Mouse (Mus musculus) neural tube, embryonic 15.5 days (tissue): ENCODE measurements around the gene Rin2. TPM values are rescaled to one million over a fixed set of nuclear protein-coding genes. Genes with fewer than 3 reads are reported as not detected.

ENCODE experiments used
- ATAC-seq: fragments of 200-750 bp; cut with Nextera tagmentation; 2 replicates; pipeline ENCODE4 v1.8.0; 2017; ENCODE audit warnings: mild to moderate bottlenecking, moderate TSS enrichment, moderate library complexity; ENCODE audit not compliant: low FRiP score
- H3K27ac ChIP-seq: fragments of 300-500 bp; sonication (generic); replicated peaks from 2 replicates; pipeline ENCODE4 v1.5.1; 2015; ENCODE audit warnings: mild to moderate bottlenecking, inconsistent platforms
- H3K27me3 ChIP-seq: fragments of 300-500 bp; sonication (generic); replicated peaks from 2 replicates; pipeline ENCODE4 v1.6.1; 2015; ENCODE audit warnings: inconsistent platforms
- H3K36me3 ChIP-seq: fragments of 300-500 bp; sonication (generic); 2 replicates; pipeline ENCODE4 v1.6.1; 2015; ENCODE audit warnings: inconsistent platforms
- H3K4me1 ChIP-seq: fragments of 300-500 bp; sonication (generic); 2 replicates; pipeline ENCODE4 v1.6.1; 2015; ENCODE audit warnings: inconsistent platforms
- H3K4me2 ChIP-seq: fragments of 300-500 bp; sonication (generic); 2 replicates; pipeline ENCODE4 v1.6.1; 2015; ENCODE audit warnings: inconsistent platforms, mild to moderate bottlenecking, moderate library complexity
- H3K4me3 ChIP-seq: fragments of 300-500 bp; sonication (generic); replicated peaks from 2 replicates; pipeline ENCODE4 v1.5.1; 2015; ENCODE audit warnings: mild to moderate bottlenecking, inconsistent platforms
- H3K9ac ChIP-seq: fragments of 300-500 bp; sonication (generic); replicated peaks from 2 replicates; pipeline ENCODE4 v1.6.1; 2015; ENCODE audit warnings: mild to moderate bottlenecking, inconsistent platforms
- H3K9me3 ChIP-seq: fragments of 300-500 bp; sonication (generic); replicated peaks from 2 replicates; pipeline ENCODE4 v1.6.1; 2016; ENCODE audit warnings: inconsistent platforms
- WGBS: fragments of 180-500 bp; shearing (Covaris S2); methylation state at CpG from one replicate; pipeline ENCODE4 v1.1.7; 2015; ENCODE audit warnings: mixed read lengths; 5-methylcytosine and 5-hydroxymethylcytosine counted together
- polyA plus RNA-seq: library from polyadenylated mRNA; unstranded; fragments of >200 nt; fragmentation: Nextera tagmentation; extraction: Ambion mirVana; gene quantifications from 2 replicates; pipeline ENCODE4 v1.2.1, GENCODE M21; 2015

Gene Rin2
- polyA plus RNA-seq, 1 experiment from 2014 or later: 14.8 TPM

DNA sequence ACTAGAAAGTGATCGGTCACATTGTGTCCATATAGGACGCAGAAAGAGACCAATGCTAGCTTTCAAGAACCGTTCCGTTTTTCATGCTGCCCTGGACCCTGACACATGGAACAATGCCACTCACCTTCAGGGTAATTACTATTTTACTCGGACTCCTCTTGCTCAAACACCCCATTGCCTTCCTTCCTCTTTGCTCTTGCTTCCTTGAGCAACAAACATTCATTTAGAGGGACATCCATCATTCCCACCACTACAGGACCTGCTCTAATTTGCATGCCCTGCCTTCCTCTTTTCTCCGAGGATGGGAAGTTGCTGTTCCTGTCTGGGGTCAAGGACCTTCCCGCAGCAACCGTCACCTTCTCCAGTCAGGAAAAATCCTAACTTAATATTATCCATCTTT, 9.9 kb downstream of the Rin2 start:
- H3K27ac ChIP-seq: no peak overlapping the region
- no peaks in the 10 kb centered on the region for H3K36me3 ChIP-seq
- no peaks in the 10 kb centered on the region for H3K9me3 ChIP-seq
- H3K4me1 ChIP-seq: 0 out of 2 replicates have a peak, but pooled peaks cover 6% of the 10 kb centered on the region
- ATAC-seq: no peak
- no peaks in the 10 kb centered on the region for H3K27me3 ChIP-seq
- H3K4me2 ChIP-seq: no peak overlapping the region
- no peak overlapping the region for H3K4me3 ChIP-seq
- 79% methylated on average over 8 of the region's 8 CpGs for WGBS
- no peak overlapping the region for H3K9ac ChIP-seq

DNA sequence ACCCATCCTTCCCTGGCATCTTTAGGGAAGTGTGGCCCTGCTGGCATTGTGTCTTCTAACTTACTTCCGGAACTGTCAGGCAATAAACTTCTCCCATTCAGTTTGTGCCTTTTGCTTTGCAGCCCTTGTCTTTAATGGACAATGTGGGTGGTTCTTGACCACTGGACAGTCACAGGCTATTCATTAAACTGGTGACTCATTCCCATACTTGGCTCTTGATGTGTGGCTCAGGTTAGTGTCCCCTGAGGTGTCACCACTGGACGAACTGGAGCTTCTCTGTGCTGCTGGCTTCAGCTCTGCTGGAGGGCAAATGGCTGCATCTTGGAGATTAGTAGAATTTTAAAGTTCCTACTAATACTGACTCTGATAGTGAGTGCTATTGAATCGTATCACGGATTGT, 11.0 kb downstream of the Rin2 start:
- Histone ChIP-seq H3K4me1 (0 out of 2 replicates have a peak, but pooled peaks cover 6% of the 10 kb centered on the region), H3K4me2 (no peak overlapping the region), H3K9ac (no peak overlapping the region), H3K4me3 (no peak overlapping the region), H3K27ac (no peak overlapping the region), H3K27me3 (no peaks in the 10 kb centered on the region), H3K36me3 (no peaks in the 10 kb centered on the region), H3K9me3 (no peaks in the 10 kb centered on the region)
- no peak for ATAC-seq
- 82% methylated on average over 4 of the region's 4 CpGs for WGBS

DNA sequence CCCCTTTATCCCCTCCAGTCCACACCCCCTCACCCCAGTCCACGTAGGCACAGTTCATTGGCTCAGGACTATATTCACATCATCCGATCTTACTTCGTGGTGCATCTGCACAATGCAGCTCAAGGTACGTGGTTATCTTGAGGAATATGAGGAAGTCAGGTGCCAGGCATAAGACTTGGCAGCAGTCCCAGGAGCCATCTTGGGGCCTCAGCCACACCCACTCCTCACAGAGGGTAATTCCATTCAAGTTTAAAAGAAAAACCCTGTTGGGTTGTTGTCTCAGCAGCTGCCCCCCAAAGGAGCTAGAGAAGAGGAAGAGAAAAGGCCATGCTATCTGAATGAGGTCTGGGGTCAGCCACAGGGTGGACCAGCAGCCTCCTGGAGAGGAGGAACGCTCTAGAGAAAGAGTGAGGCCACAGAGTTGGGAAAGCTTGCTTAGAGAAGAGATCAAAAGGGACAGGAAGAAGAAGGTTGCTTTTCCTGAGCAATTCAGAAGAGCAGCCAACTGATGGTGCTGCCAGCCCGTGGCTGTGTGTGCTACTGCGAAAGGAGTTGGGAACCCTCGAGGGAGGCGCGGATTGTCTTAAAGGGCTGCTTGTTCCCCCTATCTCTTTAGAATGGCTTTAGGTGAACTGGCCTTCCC, 16.5 kb downstream of the Rin2 start:
- WGBS: 86% methylated on average over 10 of the region's 10 CpGs
- Histone ChIP-seq H3K9ac (no peak overlapping the region), H3K9me3 (no peaks in the 10 kb centered on the region), H3K27me3 (no peaks in the 10 kb centered on the region), H3K4me2 (no peak overlapping the region), H3K36me3 (no peaks in the 10 kb centered on the region), H3K27ac (no peak overlapping the region), H3K4me1 (no peaks in the 10 kb centered on the region), H3K4me3 (no peak overlapping the region)
- no peak for ATAC-seq

DNA sequence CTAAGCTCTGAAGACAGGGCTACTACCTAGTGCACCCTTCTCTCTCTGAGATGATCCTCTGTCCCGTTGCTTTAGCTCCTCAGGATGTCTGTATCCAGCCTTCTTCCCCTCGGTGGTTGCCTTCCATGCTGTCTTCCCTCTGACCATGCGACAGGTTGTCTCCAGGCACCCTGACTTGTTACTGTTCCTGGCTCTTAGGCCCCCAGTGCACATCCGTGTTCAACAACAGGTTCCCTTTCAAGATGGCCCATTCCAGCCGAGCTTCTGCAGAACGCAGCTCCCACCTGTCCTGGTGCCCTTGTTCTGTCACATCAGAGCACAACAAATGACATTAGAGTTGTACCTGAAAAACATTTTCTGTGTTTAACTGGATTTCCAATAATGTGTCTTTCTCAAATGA, 22.1 kb downstream of the Rin2 start:
- ATAC-seq: no peak
- 89% methylated on average over 6 of the region's 6 CpGs for WGBS

DNA sequence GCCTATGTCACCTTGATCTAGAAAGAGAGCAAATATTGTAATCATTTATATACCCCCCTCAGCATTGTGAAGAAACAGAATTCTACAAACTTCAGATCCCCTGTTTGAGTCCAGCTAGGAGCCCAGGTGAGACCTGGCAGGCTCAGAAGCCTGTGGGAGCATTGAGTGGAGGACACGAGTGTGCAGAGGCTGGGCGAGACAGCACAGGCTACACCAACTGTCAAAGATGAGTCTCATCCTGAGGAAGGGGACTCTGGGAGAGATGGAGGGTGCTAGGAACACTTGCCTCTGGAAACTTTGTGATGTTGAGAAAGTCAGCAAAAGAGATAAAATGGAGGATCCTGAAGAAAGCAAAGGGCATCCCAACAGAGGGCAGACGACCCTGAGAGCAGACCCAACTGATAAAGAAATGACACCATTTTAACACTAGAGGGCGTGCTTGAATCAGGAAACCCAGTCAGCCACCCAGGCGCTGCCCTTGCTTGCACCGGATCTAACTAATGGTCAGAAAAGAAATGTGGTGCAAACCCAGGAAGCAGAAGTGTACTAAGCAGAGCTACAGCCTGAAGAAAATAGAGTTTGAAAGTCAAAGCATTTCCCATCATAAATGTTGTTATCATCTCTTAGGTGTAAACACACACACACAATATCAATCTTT, 24.5 kb downstream of the Rin2 start:
- Histone ChIP-seq H3K4me2 (no peak overlapping the region), H3K36me3 (no peaks in the 10 kb centered on the region), H3K27me3 (no peaks in the 10 kb centered on the region), H3K9me3 (no peaks in the 10 kb centered on the region), H3K27ac (no peak overlapping the region), H3K4me1 (0 out of 2 replicates have a peak, but pooled peaks cover 4% of the 10 kb centered on the region), H3K9ac (no peak overlapping the region), H3K4me3 (no peak overlapping the region)
- WGBS: 30% methylated on average over 6 of the region's 6 CpGs
- ATAC-seq: peak; percentile 87

More for the DNA sequence above, 22.1 kb downstream of the Rin2 start:
- no peaks in the 10 kb centered on the region for H3K27me3 ChIP-seq
- no peak overlapping the region for H3K4me3 ChIP-seq
- H3K9me3 ChIP-seq: no peaks in the 10 kb centered on the region
- H3K4me1 ChIP-seq: 0 out of 2 replicates have a peak, but pooled peaks cover 4% of the 10 kb centered on the region
- H3K9ac ChIP-seq: no peak overlapping the region
- no peak overlapping the region for H3K4me2 ChIP-seq
- no peak overlapping the region for H3K27ac ChIP-seq
- H3K36me3 ChIP-seq: no peaks in the 10 kb centered on the region

DNA sequence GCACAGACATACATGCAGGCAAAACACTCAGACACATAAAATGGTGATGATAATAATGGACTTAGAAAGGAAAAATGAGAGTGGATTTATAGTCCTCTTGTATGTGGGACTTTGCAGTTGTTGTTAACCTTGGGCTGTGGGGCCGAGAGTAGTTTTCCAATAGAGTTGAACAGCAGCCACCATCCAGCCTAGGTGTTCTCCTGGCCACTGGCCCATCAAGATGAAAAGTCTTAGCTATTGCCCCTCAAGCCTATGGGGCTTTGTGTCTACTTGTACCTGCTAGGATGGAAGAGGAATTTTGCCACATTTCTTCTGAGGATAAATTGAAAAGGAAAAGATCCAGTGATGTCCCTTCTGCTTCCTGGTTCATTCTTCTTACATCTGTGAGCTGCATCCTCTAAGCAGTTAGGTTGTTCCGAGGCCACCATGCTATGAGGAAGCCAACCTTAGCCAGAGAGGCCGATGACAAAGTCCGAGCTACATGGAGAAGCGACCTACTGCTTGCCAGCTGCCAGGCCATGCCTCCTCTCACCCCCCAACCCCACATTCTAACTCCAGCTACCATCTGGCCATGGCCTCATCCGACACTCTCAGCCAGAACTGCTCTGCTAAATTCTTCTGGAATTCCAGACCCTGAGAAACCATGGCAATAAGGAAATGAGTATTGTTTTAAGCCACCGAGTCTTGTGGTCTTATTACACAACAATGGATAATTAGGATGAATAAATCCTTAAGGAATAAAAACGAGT, 25.4 kb downstream of the Rin2 start:
- 0 out of 2 replicates have a peak, but pooled peaks cover 4% of the 10 kb centered on the region for H3K4me1 ChIP-seq
- WGBS: 52% methylated on average over 8 of the region's 8 CpGs
- no peak overlapping the region for H3K4me3 ChIP-seq
- H3K27me3 ChIP-seq: no peaks in the 10 kb centered on the region
- no peak overlapping the region for H3K27ac ChIP-seq
- no peak for ATAC-seq
- H3K36me3 ChIP-seq: no peaks in the 10 kb centered on the region
- H3K9ac ChIP-seq: no peak overlapping the region
- H3K4me2 ChIP-seq: no peak overlapping the region
- no peaks in the 10 kb centered on the region for H3K9me3 ChIP-seq

DNA sequence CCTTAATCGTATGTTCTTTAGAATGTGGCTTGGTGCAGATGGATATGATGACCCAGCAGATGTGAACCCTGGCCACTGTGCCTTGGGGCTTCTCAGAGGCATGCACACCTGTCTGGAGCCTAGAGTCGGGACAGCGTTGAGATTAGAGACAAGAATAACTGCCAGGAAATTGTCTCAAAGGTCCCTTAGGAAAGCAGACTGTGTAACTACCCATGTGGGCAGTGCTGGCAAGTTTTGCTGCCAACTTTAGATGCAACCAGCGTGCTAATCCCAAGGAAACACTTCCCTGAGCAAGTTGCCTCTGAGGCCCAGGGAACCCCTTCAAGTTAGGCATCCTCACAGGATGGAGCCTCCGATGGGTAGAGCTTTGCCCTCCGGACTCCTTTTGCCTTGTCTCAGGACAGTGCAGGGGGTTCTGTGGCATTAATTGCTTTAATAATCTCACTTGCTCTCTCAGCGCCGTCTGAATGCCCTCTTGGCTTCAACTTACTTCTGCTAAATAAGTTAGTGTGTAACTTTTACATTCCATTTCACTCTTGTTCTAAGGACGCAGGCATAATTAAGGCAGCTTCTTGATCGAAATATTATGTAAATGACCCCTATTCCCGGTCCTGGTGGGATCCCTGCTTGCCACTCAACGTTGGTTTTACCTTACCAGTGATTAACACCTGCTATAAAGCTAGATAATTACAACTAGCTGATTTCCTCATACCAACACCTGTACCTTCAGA, 26.8 kb downstream of the Rin2 start:
- no peaks in the 10 kb centered on the region for H3K36me3 ChIP-seq
- H3K4me2 ChIP-seq: no peak overlapping the region
- ATAC-seq: no peak
- H3K27me3 ChIP-seq: no peaks in the 10 kb centered on the region
- H3K4me1 ChIP-seq: 0 out of 2 replicates have a peak, but pooled peaks cover 4% of the 10 kb centered on the region
- no peak overlapping the region for H3K9ac ChIP-seq
- no peak overlapping the region for H3K27ac ChIP-seq
- H3K9me3 ChIP-seq: no peaks in the 10 kb centered on the region
- WGBS: 79% methylated on average over 12 of the region's 12 CpGs
- no peak overlapping the region for H3K4me3 ChIP-seq

DNA sequence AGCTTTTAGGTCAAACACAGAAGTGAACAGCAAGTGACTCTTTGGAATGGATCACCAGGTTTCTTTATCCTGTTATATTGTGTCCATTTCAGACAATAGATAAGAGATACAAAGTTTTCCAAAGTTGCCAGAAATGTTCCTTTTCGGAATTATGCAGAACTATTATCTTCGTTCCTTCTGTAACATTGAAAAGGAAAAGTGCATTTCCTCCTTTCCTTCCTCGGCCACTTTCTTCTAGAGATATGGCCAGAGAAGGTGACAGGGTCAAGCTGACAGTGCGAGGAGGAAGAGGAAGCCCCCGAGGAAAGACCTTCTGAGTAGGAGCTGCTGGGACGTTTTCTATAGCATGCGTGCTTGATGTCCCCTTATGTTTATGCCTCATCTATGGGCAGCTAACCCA, 29.7 kb downstream of the Rin2 start:
- 83% methylated on average over 7 of the region's 7 CpGs for WGBS
- Histone ChIP-seq H3K27ac (no peak overlapping the region), H3K9me3 (no peaks in the 10 kb centered on the region), H3K9ac (no peak overlapping the region), H3K36me3 (no peaks in the 10 kb centered on the region), H3K27me3 (no peaks in the 10 kb centered on the region), H3K4me3 (no peak overlapping the region), H3K4me2 (no peak overlapping the region), H3K4me1 (0 out of 2 replicates have a peak, but pooled peaks cover 4% of the 10 kb centered on the region)
- ATAC-seq: no peak

DNA sequence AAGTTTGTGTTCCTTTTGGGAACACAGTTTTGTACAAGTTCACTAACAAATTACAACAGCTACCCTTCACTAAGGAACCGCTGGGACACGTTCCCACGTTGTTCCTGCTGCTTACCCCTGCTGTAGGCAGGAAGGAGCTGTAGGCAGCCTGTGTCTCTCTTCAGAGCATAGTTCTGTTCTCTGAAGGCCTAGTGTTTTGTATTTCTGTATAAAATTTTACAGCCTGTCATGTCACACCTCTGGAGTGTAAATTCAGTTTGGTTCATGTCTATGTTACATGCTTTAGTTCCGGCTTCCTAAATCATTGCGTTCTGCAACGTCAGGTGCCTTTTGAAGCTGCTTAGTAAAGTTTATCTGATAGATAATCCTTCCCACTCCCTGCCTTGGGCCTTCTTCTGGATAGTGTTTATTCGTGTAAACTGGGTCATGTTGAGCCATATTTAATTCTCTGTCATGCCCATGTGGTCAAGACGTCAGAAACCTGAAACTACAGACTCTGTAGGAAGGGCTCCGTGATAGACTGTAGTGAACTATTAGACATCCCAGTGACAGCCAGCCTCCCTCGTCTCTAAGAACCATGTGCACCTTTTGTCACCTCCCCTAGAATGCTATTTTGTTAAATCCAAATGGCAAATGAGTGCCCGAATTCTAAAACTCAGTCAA, 34.8 kb downstream of the Rin2 start:
- Histone ChIP-seq H3K27ac (no peak overlapping the region), H3K36me3 (no peaks in the 10 kb centered on the region), H3K9me3 (no peaks in the 10 kb centered on the region), H3K4me3 (no peak overlapping the region), H3K27me3 (no peaks in the 10 kb centered on the region), H3K4me2 (no peak overlapping the region), H3K4me1 (no peaks in the 10 kb centered on the region), H3K9ac (no peak overlapping the region)
- ATAC-seq: no peak
- 77% methylated on average over 11 of the region's 11 CpGs for whole genome bisulfite sequencing

DNA sequence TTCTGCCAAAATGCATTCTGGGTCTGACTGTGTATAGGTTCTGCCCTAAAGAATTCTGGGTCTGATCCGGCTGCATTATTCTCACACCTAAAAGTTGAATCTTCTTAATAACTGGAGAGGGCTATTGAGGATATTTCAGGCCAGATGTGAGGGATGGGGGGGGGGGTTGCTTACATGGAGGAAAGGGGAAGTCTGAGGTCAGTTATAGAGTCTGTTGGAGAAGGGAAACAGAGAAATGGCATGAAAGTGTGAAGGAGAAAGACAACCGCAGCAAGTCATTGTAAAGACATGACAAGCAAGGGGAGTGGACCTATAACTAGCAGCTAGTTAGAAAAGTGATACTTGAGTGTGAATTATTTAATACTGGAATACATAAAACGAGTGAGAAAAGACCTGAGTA, 36.5 kb downstream of the Rin2 start:
- Histone ChIP-seq H3K27me3 (no peaks in the 10 kb centered on the region), H3K36me3 (no peaks in the 10 kb centered on the region), H3K9ac (no peak overlapping the region), H3K4me2 (no peak overlapping the region), H3K4me3 (no peak overlapping the region), H3K9me3 (no peaks in the 10 kb centered on the region), H3K27ac (no peak overlapping the region), H3K4me1 (no peaks in the 10 kb centered on the region)
- no peak for ATAC-seq
- WGBS: 64% methylated on average over 3 of the region's 3 CpGs

DNA sequence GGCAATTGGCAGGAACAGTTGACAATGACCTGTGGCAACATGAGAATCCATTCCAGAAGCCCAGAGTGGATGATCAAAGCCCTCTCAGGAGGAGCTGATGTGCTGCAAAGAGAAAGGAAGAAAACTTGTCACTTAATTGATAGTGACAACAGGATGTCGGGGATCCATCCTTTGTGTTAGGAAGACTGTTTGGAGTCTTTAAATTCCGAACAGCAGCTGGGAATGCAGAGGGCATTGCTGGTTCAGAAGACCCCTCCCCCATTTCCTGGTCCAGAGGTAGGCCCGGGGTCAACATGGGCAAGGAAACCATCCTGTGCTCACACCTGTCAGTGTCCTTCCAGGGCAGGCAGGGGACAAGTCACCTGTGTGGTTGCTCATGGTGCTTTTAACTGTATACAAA, 37.0 kb downstream of the Rin2 start:
- Histone ChIP-seq H3K27me3 (no peaks in the 10 kb centered on the region), H3K4me2 (no peak overlapping the region), H3K36me3 (no peaks in the 10 kb centered on the region), H3K27ac (no peak overlapping the region), H3K9me3 (no peaks in the 10 kb centered on the region), H3K9ac (no peak overlapping the region), H3K4me3 (no peak overlapping the region), H3K4me1 (no peaks in the 10 kb centered on the region)
- ATAC-seq: no peak
- 17% methylated on average over 3 of the region's 3 CpGs for whole genome bisulfite sequencing
